Mouse (Mus musculus) left cerebral cortex, postnatal 10 days (tissue): ENCODE data around the gene Flt3. TPM values are rescaled to one million over a fixed set of nuclear protein-coding genes. Genes with fewer than 3 reads are reported as not detected.

ENCODE experiments used
- DNase-seq, 2 experiments: peaks; one replicate each; pipeline ENCODE4 v3.0.0; 2021 to 2022; ENCODE audit warnings: low spot score in 2 of 2, mixed read lengths in 1 of 2; ENCODE audit errors: extremely low spot score in 1 of 2
- intact Hi-C: fragments of 180-260 bp; cut with DNase I; formaldehyde crosslinking; loops from one replicate; pipeline ENCODE4 v1.15.1; 2025
- total RNA-seq, 2 experiments: library from RNA; stranded (reverse); gene quantifications; 2 replicates each; pipeline ENCODE4 v1.2.3; 2021

The Flt3 gene
- total RNA-seq, 2 experiments from 2014 or later = 2.2 to 2.6 TPM

DNA sequence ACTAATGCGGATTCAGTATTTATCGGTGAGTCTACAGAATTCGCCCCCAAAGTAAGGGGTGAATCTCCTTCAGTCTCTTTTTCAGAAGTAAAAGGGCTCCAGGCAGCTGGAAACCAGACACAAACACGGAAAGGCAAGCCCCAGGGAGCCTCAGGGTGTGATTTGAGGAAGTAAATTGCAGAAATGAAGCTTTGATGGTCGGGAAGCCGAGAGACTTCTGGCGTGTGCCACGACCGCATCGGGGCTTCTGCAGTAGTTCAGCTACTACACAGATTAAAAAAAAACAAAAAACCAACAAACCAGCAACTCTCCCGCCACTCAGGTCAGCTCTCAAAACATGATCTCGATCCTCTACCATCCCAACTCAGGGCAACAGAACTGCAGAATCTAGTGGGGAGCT lies 37.2 kb downstream of the Flt3 start:
- DNase-seq = peak; percentile 13 to 47
- intact Hi-C loops = no loop called here

DNA sequence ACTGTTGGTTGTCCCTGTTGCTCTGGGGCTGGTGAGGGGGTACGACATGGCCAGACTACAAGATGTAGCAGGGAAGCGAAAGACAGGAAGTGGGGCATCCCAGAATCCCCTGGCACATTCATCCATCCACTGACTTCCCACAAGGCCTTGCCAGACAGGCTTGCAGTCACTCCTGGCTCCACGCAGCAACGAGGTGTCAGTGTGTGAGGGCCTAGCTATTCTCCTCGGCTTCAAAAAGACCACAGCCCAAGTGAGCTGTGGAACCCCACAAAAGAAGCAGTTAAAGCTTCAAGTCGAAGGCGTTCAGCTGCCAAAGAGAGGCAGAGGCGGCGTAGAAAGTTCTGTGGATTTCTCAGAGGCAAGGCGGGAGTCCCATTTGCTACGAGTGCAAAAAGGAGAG lies 41.8 kb downstream of the Flt3 start:
- DNase-seq = no peak
- intact Hi-C loops = no loop called here

DNA sequence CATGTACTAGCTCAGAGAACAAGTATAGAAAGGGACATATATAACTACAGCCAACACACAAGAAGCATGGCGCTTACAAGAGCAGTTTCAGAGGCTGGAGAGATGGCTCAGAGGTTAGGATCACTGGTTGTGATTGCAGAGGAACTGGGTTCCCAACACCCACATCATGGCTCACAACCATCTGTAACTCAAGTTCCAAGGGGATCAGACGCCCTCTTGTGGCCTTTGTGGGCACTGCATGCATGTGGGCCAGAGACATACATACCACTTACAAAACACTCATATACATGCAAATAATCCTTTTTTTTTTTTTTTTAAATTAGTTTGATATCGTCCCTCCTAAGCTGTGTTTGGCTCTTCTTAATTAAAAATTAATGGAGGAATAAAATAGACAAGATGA lies 42.8 kb downstream of the Flt3 start:
- intact Hi-C loops = no loop called here

DNA sequence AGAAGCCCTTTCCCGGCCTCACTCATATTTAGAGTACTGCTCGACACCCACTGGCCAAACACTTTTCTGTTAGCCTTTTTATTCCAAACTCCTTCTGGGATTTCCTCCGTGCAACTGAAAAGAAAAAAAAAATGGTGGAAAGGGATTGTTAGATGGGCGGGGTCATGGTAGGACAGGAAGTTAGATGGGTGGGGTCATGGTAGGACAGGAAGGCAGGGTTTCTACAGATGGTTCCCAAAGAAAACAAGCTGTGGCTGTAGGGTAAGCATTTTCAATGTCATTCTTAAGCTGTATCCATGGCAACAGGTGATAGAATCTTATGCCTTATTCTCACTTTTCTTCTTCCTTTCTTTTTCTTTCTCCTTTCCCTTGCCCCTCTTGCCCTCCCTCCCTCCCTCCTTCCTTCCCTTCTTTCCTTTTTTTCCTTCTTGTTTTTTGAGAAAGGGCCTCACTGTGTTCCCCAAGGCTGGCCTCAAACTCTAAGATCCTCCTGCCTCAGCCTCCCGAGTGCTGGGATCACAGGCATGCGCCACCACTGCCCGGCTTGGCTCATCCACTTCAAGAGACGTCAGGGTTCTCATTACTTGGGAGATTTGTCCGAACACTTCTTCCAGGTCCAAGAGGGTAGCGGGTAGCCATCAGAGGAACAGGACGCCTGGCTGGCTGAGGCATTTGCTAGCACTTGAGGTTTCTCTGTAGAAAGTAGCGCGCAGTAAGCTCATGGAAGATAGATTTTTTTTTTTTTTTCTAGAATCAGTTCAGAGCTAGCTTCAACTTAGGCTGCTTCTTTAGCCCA lies 43.8 kb downstream of the Flt3 start:
- no peak for DNase-seq
- intact Hi-C loops = no loop called here

More for the DNA sequence above, 42.8 kb downstream of the Flt3 start:
- DNase-seq = no peak

DNA sequence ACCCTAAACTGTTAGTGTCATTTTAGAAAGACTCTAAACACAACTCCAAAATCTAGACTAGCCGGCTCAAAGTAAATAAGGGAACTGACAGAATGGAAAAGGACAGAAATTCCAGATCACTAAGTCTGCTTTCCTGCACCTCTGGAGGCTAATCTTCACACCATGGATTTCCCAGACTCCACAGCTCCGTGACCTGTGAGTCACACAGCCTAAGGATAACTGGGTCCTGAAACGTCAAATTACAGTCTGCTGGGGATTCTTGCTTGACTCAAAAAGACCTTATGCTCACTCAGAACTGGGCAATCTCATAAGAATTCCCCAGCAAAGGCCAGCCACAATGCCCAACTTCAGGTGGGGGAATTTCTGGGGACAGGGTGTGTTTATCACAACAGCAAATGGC lies 44.5 kb downstream of the Flt3 start:
- no peak for DNase-seq
- intact Hi-C loops = no loop called here

DNA sequence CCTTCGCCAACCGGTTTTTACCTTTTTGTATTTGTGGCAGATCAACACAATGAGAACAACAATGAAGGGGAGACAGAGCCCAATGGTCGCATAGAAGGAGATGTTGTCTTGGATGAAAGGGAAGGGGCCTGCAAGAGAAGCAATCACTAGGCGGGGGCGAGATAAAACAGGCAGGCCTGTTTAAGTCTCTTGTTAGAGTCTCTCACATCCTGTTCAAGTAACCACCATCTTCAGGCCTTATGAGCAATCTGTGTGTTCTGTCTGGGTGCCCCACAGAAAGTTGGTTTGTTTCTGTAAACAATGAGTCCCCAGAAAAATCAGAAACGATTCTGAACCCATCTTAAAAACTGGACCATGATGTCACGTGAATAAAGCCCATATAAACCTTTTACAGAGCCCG lies 45.3 kb downstream of the Flt3 start:
- intact Hi-C loops = no loop called here
- no peak for DNase-seq

DNA sequence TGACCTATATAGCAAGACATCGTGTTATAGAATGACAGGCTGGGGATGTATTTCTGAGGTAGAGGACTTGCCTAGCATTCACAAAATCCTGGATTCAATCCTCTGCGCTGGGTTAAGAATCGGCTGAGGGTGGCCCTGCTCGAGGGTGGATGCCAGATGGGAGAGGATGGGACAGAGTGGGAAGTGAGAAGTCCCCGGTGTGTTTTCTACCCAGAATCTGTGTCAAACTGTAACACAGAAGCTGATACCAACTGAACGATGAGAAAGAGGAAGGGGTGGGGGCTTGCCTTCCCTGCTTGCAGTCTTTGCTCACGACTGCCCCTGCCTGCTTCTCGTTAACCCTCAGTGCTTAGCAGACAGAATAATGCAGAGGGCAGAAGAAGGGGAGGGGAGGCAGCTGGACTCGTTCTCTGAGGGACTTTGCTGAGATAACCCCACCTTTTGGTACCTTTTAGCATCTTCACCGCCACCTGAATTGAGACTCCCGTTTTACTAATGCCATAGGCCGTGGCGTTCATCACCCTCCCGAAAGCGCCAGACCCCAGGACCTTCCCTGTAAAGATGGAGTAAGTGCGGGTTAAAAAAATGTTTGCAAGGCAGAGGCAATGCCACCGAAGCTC lies 46.0 kb downstream of the Flt3 start:
- DNase-seq = peak; percentile 37 to 40
- intact Hi-C loops = no loop called here

DNA sequence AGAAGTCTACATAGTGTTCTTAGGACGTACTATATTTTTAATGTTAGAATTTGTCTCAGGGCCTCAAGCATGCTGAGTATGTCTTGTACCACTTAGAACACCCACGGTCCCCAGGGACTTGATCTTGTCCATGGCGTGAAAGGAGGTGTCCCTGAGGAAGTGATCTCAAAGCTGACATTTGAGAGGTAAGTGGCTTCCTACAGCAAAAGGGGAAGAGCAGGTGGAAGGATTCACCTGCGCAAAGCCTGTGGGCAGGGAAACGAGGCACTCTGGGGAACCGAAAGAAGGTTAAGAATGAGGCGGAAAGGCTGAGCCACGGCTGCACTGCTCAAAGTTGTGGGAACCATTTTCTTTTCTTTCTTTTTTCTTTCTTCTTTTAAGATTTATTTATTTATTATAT lies 48.4 kb downstream of the Flt3 start:
- intact Hi-C loops = no loop called here
- DNase-seq = no peak

DNA sequence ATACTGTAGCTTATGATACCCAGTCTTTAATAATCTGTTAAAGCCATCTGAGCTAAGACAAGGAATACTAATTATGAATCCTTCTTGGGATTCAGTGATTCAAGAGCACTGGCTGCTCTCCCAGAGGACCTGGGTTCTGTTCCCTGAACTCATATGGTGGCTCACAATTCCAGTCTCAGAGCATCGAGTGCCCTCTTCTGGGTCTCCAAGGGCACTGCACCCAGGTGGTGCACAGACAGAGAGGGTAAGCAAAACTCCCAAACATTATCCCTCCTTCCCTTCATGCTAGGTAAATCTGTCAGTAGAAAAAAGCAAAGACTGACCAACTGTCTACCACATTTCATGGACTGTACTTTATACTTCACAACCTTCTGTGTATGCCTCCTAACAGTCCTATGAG lies 54.3 kb downstream of the Flt3 start:
- no peak for DNase-seq
- intact Hi-C loops = no loop called here

DNA sequence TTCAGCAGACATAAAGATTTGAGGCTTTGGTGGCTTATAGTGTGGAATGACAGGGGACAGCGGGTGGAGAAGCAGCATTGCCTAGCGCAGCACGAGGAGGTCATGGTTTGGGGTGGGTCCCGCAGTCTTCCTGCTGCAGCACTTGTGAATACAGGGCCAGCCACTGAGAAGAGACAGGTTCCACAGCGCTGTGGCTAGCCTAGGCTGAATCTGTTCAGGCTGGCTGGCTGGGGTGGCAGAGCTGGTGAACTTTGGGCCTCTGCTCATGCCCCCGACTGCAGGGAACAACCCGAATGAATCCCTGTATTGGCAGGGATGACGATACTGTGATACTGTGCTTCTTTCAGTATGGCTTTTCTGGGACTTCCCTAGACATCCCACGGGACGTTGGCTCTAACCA lies 56.4 kb downstream of the Flt3 start:
- DNase-seq = no peak
- intact Hi-C loops = no loop called here

DNA sequence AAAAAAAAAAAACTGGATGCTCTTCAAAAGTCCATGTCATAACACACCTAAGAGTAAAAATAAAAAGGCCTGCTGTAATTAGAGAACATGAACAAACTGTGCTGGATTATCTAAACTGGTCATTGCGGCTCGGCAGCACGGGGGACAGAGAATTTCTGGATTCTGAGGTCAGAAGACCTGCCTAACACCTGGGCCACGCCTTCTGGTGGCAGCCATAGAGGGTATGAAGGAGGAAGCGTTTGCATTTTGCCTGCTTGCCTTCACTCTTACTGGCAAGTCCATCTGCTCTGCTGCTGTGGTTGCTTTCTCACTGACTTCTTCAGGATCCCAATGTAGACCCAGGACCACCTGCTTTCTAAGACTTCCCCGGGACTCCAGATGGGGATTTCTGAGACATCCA lies 57.4 kb downstream of the Flt3 start:
- DNase-seq = no peak
- intact Hi-C loops = no loop called here

DNA sequence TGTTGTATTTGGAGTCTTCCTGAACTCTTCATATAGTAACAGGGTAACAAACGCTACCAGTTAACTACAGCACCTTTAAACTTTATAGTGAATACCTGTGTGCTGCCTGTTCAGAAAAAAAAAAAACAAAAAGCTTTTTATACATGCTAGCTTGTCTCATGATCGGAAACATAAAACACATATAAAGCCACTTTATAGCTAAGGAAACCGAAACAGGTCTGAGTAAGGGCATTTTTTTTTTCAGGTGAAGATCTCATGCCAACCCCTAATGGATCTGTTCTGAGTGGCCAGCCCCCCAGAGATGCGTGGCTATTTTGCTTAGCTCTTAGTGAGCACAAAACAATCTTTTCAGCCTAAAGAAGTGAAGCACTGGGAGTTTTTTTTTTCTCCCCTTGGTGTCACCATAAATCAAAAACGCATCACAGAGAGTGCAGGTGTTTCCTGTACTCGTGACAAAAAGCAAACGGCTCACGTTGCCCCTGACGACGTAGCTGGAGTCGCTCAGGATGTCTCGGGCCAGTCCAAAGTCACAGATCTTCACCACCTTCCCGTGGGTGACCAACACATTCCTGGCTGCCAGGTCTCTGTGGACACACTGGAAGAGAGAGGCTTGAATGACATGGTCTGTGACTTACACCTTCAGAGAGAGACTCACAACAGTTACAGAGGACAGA lies 59.4 kb downstream of the Flt3 start:
- DNase-seq = no peak
- intact Hi-C loops = no loop called here

DNA sequence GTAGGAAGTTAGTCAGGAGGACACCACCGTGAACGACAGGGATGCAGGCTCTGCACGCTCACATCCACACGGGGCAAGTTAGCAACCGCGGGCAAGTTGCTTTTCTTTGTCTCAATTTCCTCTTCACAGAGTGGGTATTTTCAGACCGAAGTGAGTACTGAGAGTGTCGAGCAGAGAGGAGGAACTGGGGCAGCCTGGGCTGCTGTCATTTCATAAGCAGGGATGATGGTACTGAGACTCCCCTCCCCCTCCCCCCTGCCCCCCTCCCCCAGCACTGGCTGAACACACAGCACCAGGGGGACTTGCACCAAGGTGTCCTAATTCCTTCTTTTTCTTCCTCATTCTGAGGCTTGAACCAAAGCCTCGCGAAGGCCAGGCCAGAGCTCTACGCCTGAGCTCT lies 60.7 kb downstream of the Flt3 start:
- intact Hi-C loops = loop anchor here (10.0 kb wide), 1 partner anchor 505 kb away; no protein-coding TSS in a partner anchor
- no peak for DNase-seq

DNA sequence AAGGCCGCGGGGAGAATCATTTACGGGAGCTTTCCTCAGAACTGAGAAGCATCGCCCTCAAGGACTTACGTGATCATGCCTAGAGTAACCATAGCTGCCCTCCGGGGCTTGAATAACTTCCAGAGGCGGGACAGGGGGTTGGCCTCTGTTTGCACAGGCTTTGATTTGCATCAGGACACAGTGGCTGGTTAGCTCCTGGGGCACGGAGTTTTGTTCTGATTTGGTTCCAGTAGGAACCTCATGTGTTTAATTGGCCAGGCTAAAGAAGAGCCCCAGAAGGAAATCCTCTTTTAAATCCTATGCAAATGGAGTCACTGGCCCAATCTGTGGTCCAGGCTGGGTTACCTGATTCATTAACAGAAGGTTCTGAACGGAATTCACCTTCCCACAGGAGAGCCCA lies 61.3 kb downstream of the Flt3 start:
- no peak for DNase-seq
- intact Hi-C loops = loop anchor here (10.0 kb wide), 1 partner anchor 506 kb away; no protein-coding TSS in a partner anchor

DNA sequence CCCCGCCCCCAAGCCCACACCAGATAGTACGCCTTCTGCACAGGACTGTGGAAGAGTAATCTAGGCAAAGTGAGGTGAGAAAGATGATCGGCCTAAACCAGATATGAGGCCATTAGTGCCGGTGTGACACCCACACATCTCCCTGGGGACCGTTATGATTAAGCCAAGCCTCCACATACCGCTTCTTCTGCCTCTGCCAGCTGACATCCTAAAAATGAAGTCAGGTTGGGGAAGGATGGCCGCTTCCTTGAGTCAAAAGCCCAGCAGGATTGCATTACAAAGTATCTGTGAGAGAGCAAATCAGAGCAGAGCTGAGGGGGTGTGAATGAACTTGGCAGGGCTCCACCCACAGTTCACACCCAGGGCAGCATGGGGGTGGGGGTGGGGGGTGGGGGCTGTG lies 67.6 kb downstream of the Flt3 start:
- intact Hi-C loops = loop anchor here (10.0 kb wide), 1 partner anchor 512 kb away; no protein-coding TSS in a partner anchor

DNA sequence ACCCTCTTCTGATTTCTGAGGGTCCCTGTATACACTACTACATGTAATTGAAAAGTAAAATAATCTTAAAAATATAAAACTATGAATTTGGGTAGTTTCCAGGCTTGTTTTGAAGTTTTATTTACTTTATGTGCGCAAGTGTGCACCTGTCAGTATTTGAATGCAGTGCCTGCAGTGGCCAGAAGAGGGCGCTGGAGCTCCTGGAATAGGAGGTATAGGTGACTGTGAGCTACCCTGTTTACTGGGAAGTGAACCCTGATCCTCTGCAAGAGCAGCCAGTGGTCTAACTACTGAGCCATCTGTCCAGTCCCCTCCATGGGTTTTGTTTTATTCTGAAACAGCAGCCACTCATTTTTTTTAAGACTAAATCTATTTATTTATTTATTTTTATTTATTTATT lies 68.7 kb downstream of the Flt3 start:
- intact Hi-C loops = loop anchor here (10.0 kb wide), 1 partner anchor 513 kb away; no protein-coding TSS in a partner anchor
- peak in 1 of 2 experiments; percentile 56 for DNase-seq

More for the DNA sequence above, 67.6 kb downstream of the Flt3 start:
- DNase-seq = no peak

DNA sequence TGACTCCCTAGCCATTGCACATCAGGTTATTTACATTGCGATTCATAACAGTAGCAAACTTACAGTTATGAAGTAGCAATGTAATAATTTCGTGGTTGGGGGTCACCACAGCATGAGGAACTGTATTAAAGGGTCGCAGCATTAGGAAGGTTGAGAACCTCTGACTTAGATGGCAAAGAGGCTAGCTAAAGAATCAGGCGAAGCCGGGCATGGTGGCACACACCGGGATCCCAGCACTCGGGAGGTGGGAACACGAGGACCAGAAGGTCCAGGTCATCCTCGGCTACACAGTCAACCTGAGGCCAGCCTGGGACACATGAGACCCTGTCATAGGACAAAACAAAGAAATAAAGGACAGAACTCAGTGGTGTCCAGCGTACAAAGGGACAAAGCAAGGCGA lies 70.3 kb downstream of the Flt3 start:
- intact Hi-C loops = loop anchor here (10.0 kb wide), 1 partner anchor 515 kb away; no protein-coding TSS in a partner anchor
- no peak for DNase-seq

DNA sequence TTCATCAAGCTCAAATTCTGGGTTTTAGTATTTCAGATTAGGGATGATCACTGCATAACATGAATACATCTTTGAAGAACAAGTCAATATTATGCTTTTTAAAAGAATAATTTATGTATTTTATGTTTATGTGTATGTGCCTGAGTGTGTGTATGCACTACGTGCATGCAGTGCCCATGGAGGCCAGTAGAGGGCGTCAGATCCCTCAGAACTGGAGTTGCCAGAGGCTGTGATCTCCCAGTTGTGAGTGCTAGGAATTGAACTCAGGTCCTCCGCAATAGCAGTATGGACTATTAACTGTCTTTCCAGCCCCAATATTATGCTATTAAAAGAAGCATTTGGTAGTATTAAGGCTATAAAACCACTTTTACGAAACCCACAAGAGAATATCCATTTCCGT lies 72.7 kb downstream of the Flt3 start:
- intact Hi-C loops = no loop called here
- no peak for DNase-seq

DNA sequence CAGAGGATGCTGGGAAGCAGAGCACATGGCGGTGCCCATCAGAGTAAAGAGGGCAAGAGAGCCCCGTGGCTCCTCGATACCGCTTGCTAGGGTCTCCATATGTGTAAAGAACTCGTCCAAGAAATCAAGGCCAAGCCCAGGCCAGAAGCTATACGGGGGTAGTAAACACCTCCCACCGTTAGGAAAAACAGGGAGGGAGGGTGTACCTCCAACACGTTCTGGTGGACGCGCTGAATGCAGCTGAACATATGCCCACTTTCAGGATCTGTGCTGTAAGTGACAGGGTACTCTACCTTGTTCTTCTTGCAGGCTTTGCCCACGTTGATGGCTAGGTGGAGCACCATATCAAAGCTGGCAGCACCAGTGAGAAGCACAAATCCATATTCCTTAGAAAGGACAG lies 74.4 kb downstream of the Flt3 start:
- DNase-seq = no peak
- intact Hi-C loops = no loop called here
